Mouse (Mus musculus) stomach, embryonic 15.5 days (tissue): ENCODE measurements around the gene Nucb1. TPM values are rescaled to one million over a fixed set of nuclear protein-coding genes. Genes with fewer than 3 reads are reported as not detected.
A peak's percentile ranks its signal among the peaks of the same experiment; 100 is the strongest.
"Not testable (repeated sequence)": the region's sequence is repeated elsewhere in the genome, so short reads cannot be mapped to it uniquely, and the experiment has no call there.

ENCODE experiments used
- ATAC-seq: fragments of 200-750 bp; cut with Nextera tagmentation; 2 replicates; pipeline ENCODE4 v1.8.0; 2017; ENCODE audit warnings: low read depth, moderate number of reproducible peaks, moderate TSS enrichment; ENCODE audit not compliant: insufficient read depth, low FRiP score
- H3K27ac ChIP-seq: fragments of 300-500 bp; sonication (generic); 2 replicates; pipeline ENCODE4 v1.5.1; 2015; ENCODE audit warnings: mild to moderate bottlenecking, inconsistent platforms
- H3K27me3 ChIP-seq: fragments of 300-500 bp; sonication (generic); replicated peaks from 2 replicates; pipeline ENCODE4 v1.6.1; 2015; ENCODE audit warnings: inconsistent platforms
- H3K36me3 ChIP-seq: fragments of 300-500 bp; sonication (generic); 2 replicates; pipeline ENCODE4 v1.6.1; 2015; ENCODE audit warnings: inconsistent platforms
- H3K4me1 ChIP-seq: fragments of 300-500 bp; sonication (generic); 2 replicates; pipeline ENCODE4 v1.6.1; 2015; ENCODE audit warnings: inconsistent platforms
- H3K4me2 ChIP-seq: fragments of 300-500 bp; sonication (generic); 2 replicates; pipeline ENCODE4 v1.6.1; 2015; ENCODE audit warnings: mild to moderate bottlenecking, inconsistent platforms
- H3K4me3 ChIP-seq: fragments of 300-500 bp; sonication (generic); replicated peaks from 2 replicates; pipeline ENCODE4 v1.5.1; 2015; ENCODE audit warnings: inconsistent platforms
- H3K9ac ChIP-seq: fragments of 300-500 bp; sonication (generic); 2 replicates; pipeline ENCODE4 v1.6.1; 2015; ENCODE audit warnings: inconsistent platforms
- H3K9me3 ChIP-seq: fragments of 300-500 bp; sonication (generic); 2 replicates; pipeline ENCODE4 v1.6.1; 2016; ENCODE audit warnings: inconsistent platforms
- WGBS: fragments of 180-500 bp; shearing (Covaris S2); methylation state at CpG from one replicate; pipeline ENCODE4 v1.1.7; 2015; 5-methylcytosine and 5-hydroxymethylcytosine counted together
- polyA plus RNA-seq: library from polyadenylated mRNA; unstranded; fragments of >200 nt; fragmentation: Nextera tagmentation; extraction: Ambion mirVana; gene quantifications from 2 replicates; pipeline ENCODE4 v1.2.1, GENCODE M21; 2015

The Nucb1 gene
- polyA plus RNA-seq, 1 experiment from 2014 or later, result 230 TPM

DNA sequence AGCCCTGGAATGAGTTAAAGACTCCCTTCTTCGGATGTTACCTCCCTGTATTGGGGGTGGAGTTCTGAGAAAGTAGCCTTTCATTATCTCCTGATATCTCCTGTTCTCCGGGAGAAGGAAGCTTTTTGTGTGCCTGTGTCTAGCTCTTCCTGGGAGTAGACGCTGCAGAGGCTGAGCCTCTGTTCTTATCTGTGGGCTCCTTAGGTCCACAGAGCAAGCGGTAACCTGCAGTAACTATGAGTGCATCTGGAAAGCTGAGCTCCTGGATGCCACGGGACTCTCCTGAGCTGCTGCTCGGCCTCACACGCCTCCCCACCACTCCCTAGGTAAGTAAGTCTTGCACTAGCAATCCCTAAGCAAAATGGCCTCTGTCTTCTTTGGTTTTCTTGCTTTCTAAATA lies 24.0 kb downstream of the Nucb1 start:
- H3K4me2 ChIP-seq, result no peak overlapping the region
- no peaks in the 10 kb centered on the region for H3K9me3 ChIP-seq
- H3K36me3 ChIP-seq, result no peaks in the 10 kb centered on the region
- WGBS, result 65% methylated on average over 7 of the region's 7 CpGs
- no peak overlapping the region for H3K9ac ChIP-seq
- ATAC-seq, result no peak
- H3K4me3 ChIP-seq, result no peak overlapping the region
- H3K4me1 ChIP-seq, result peaks cover 17% of the 10 kb centered on the region
- H3K27ac ChIP-seq, result no peak overlapping the region
- no peaks in the 10 kb centered on the region for H3K27me3 ChIP-seq

DNA sequence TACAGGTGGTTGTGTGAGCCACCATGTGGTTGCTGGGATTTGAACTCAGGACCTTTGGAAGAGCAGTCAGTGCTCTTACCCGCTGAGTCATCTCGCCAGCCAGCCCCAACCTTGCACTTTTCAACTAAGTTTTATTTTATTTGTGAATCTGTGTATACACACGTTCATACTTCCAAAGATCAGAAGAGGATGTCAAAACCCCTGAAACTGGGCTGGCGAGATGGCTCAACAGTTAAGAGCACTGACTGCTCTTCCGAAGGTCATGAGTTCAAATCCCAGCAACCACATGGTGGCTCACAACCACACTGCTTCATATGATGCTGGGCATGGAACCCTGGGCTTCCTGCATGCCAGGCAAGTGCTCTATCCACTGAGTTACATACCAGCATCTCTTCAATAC lies 25.2 kb downstream of the Nucb1 start:
- H3K4me3 ChIP-seq, H3K27ac ChIP-seq, ATAC-seq, H3K36me3 ChIP-seq, H3K4me1 ChIP-seq, H3K4me2 ChIP-seq, H3K9me3 ChIP-seq, H3K9ac ChIP-seq, H3K27me3 ChIP-seq: not testable (repeated sequence)
- 86% methylated on average over 5 of the region's 5 CpGs for WGBS

- H3K4me2 ChIP-seq, result no peak overlapping the region
- H3K9ac ChIP-seq, result no peak overlapping the region
- H3K4me1 ChIP-seq, result no peaks in the 10 kb centered on the region
- no peak overlapping the region for H3K4me3 ChIP-seq
- 69% methylated on average over 1 of the region's 1 CpGs for WGBS
- H3K36me3 ChIP-seq, result no peaks in the 10 kb centered on the region
- no peaks in the 10 kb centered on the region for H3K27me3 ChIP-seq
- no peaks in the 10 kb centered on the region for H3K9me3 ChIP-seq
- no peak for ATAC-seq
- H3K27ac ChIP-seq, result no peak overlapping the region
Measured at GRCm38 (mm10) chr7:45482166-45482565, 28.0 kb downstream of the Nucb1 start.

DNA sequence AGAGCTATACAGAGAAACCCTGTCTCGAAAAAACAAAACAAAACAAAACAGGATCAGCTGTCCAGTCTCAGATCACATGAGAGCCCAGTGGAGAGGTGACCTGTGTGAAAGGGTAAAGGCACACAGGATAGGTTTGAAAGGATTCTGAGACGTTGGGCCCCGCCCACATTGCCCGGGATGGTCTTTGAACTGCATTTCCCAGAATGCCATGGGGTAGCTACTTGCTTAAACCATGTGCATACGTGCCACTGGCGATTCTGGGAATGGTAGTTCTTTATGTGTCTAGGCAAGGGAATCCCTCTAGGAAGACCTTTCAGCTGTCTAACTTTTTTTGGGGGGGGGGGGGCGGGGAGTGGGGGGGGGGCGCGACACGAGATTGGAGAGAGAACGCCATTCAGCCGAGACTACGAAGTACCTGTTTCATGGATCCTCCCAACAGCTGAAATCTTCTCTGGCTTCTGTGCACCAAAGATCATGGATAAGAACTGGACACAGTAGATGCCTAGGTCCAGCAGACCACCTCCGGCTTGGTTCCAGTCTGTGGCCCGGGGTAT lies 28.8 kb downstream of the Nucb1 start, which contains the start of gene Tulp2:
Gene Tulp2, plus strand, starts transcription at position 504 of the 554 bp plus-strand sequence.
- Histone ChIP-seq H3K9me3 (no peaks in the 10 kb centered on the region), H3K27ac (no peak within 1 kb of the TSS), H3K4me3 (no peak within 1 kb of the TSS), H3K4me2 (no peak within 1 kb of the TSS), H3K4me1 (no peaks in the 10 kb centered on the region), H3K9ac (no peak within 1 kb of the TSS), H3K36me3 (no peaks in the 10 kb centered on the region), H3K27me3 (no peaks in the 10 kb centered on the region)
- WGBS, result 59% methylated on average over 15 of the region's 15 CpGs
- peak; percentile 72 for ATAC-seq

- H3K36me3 ChIP-seq, H3K27me3 ChIP-seq, H3K27ac ChIP-seq, H3K4me3 ChIP-seq, H3K9me3 ChIP-seq, H3K4me2 ChIP-seq, ATAC-seq, H3K9ac ChIP-seq, H3K4me1 ChIP-seq: not testable (repeated sequence)
- 68% methylated on average over 4 of the region's 4 CpGs for whole genome bisulfite sequencing
Measured at GRCm38 (mm10) chr7:45480310-45480709, 29.9 kb downstream of the Nucb1 start.

GRCm38 (mm10) chr7:45478774-45479173 lies 31.4 kb downstream of the Nucb1 start:
- H3K4me3 ChIP-seq, result no peak overlapping the region
- 95% methylated on average over 7 of the region's 7 CpGs for WGBS
- H3K36me3 ChIP-seq, result no peaks in the 10 kb centered on the region
- no peak overlapping the region for H3K4me2 ChIP-seq
- H3K4me1 ChIP-seq, result 0 out of 2 replicates have a peak, but pooled peaks cover 3% of the 10 kb centered on the region
- H3K9me3 ChIP-seq, result no peaks in the 10 kb centered on the region
- no peak overlapping the region for H3K27ac ChIP-seq
- H3K27me3 ChIP-seq, result no peaks in the 10 kb centered on the region
- no peak for ATAC-seq
- H3K9ac ChIP-seq, result no peak overlapping the region

DNA sequence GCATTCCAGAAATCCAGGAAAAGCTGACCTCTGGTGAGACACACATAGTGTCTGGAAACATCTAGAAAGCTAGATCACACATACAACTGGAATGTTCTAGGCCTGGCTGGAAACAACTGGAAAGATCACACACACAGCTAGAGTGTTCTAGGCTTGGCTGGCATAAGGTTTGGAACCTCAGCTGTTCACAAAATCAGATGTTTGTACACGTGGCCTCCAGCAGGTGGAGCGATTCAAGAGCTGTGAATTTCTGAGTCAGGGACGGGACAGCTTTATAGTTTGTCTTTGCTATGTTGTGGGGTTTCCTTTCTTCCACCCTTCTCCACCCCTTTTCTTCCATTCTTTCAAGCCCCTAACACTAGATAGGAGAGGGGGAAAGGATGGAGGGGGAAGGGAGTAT lies 33.2 kb downstream of the Nucb1 start:
- 0 out of 2 replicates have a peak, but pooled peaks cover 3% of the 10 kb centered on the region for H3K4me1 ChIP-seq
- peak; percentile 23; the same call in 1 of the 2 replicates for ATAC-seq
- no peaks in the 10 kb centered on the region for H3K36me3 ChIP-seq
- WGBS, result 9% methylated on average over 3 of the region's 3 CpGs
- no peak overlapping the region for H3K4me3 ChIP-seq
- no peaks in the 10 kb centered on the region for H3K9me3 ChIP-seq
- H3K9ac ChIP-seq, result no peak overlapping the region
- no peak overlapping the region for H3K4me2 ChIP-seq
- no peak overlapping the region for H3K27ac ChIP-seq
- no peaks in the 10 kb centered on the region for H3K27me3 ChIP-seq

GRCm38 (mm10) chr7:45476453-45476852 lies 33.8 kb downstream of the Nucb1 start:
- H3K9me3 ChIP-seq, result no peaks in the 10 kb centered on the region
- 0 out of 2 replicates have a peak, but pooled peaks cover 3% of the 10 kb centered on the region for H3K4me1 ChIP-seq
- no peak overlapping the region for H3K27ac ChIP-seq
- H3K4me2 ChIP-seq, result no peak overlapping the region
- no peaks in the 10 kb centered on the region for H3K27me3 ChIP-seq
- H3K36me3 ChIP-seq, result no peaks in the 10 kb centered on the region
- H3K9ac ChIP-seq, result no peak overlapping the region
- H3K4me3 ChIP-seq, result no peak overlapping the region
- no peak for ATAC-seq
- WGBS, result 75% methylated on average over 1 of the region's 1 CpGs

- Histone ChIP-seq H3K36me3 (no peaks in the 10 kb centered on the region), H3K9ac (no peak overlapping the region), H3K9me3 (no peaks in the 10 kb centered on the region), H3K27me3 (no peaks in the 10 kb centered on the region), H3K4me1 (0 out of 2 replicates have a peak, but pooled peaks cover 3% of the 10 kb centered on the region), H3K4me2 (peak overlapping the region; percentile 27), H3K27ac (no peak overlapping the region), H3K4me3 (peak overlapping the region; percentile 24)
- 62% methylated on average over 16 of the region's 16 CpGs for WGBS
- ATAC-seq, result peak; percentile 53; the same call in 1 of the 2 replicates
Measured at GRCm38 (mm10) chr7:45475291-45475969, 34.8 kb downstream of the Nucb1 start.

DNA sequence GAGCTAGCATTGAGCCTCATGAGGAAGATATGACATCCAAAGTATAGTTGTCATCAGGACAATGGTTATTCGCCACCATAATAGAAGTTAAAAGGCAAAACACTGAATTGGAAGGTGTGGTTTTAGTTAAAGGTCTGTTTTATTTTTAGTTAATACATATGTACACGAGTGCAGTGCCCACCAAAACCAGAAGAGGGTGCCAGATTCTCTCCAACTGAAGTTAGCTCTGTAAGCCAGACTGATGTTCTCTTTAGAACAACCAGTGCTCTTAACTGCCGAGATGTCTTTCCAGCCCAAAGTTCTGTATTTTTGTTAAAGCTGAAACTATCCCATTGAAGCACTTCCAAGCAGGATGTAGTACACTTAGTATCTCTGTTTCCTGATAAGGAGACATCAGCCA lies 39.3 kb downstream of the Nucb1 start:
- H3K27me3 ChIP-seq, result no peaks in the 10 kb centered on the region
- no peaks in the 10 kb centered on the region for H3K36me3 ChIP-seq
- no peaks in the 10 kb centered on the region for H3K9me3 ChIP-seq
- no peak for ATAC-seq
- peaks cover 15% of the 10 kb centered on the region for H3K4me1 ChIP-seq
- H3K27ac ChIP-seq, result no peak overlapping the region
- H3K4me3 ChIP-seq, result no peak overlapping the region
- no peak overlapping the region for H3K4me2 ChIP-seq
- H3K9ac ChIP-seq, result no peak overlapping the region
- 5% methylated on average over 3 of the region's 3 CpGs for WGBS

DNA sequence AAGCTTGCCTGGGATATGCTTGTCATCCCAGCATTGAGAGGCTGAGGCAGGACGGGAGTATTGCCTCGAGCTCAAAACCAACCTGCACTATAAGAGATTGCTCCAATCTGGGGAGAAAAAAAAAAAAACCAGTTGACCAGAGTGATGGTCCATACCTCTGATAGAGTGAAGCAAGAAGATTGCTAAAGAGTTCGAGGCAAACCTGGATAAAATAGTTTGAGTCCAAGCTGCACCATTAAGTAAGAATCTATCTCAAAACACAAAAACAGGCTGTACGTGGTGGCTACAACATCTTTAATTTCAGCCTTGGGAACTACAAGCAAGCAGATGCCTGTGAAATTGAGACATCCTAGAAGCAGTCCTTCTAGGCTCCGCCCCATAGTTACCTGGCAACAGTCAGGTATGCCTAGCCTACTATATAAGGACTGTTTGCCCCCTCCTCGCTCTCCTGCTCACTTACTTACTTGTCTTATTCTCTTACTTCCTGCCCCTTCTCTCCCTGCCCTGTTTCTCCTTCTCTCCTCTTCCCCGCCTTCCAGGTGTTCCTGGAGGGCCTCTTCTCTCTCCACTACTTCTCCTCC lies 43.0 kb downstream of the Nucb1 start:
- H3K4me2 ChIP-seq, result peak overlapping the region; percentile 73
- no peaks in the 10 kb centered on the region for H3K27me3 ChIP-seq
- 0 out of 2 replicates have a peak overlapping the region, but pooled peaks have one; percentile 14 for H3K27ac ChIP-seq
- no peak overlapping the region for H3K9ac ChIP-seq
- no peaks in the 10 kb centered on the region for H3K9me3 ChIP-seq
- 35% methylated on average over 7 of the region's 7 CpGs for WGBS
- peak overlapping the region; percentile 82 for H3K4me3 ChIP-seq
- ATAC-seq, result 0 out of 2 replicates have a peak, but pooled peaks have one; percentile 2
- H3K36me3 ChIP-seq, result peaks cover 6% of the 10 kb centered on the region; the same call in 1 of the 2 replicates
- H3K4me1 ChIP-seq, result peaks cover 20% of the 10 kb centered on the region
